Mouse (Mus musculus) neural tube, embryonic 12.5 days (tissue): ENCODE measurements around the gene Rnase10. TPM values are rescaled to one million over a fixed set of nuclear protein-coding genes. Genes with fewer than 3 reads are reported as not detected.

Experiments
- ATAC-seq: fragments of 200-750 bp; cut with Nextera tagmentation; 2 replicates; pipeline ENCODE4 v1.8.0; 2017; ENCODE audit warnings: low read depth, mild to moderate bottlenecking, moderate TSS enrichment, moderate library complexity; ENCODE audit not compliant: low FRiP score
- H3K27ac ChIP-seq: fragments of 300-500 bp; sonication (generic); 2 replicates; pipeline ENCODE4 v1.5.1; 2016
- H3K27me3 ChIP-seq: fragments of 300-500 bp; sonication (generic); replicated peaks from 2 replicates; pipeline ENCODE4 v1.6.1; 2016; ENCODE audit warnings: mild to moderate bottlenecking
- H3K36me3 ChIP-seq: fragments of 300-500 bp; sonication (generic); 2 replicates; pipeline ENCODE4 v1.6.1; 2016; ENCODE audit warnings: mild to moderate bottlenecking
- H3K4me1 ChIP-seq: fragments of 300-500 bp; sonication (generic); 2 replicates; pipeline ENCODE4 v1.6.1; 2016
- H3K4me2 ChIP-seq: fragments of 300-500 bp; sonication (generic); replicated peaks from 2 replicates; pipeline ENCODE4 v1.6.1; 2016; ENCODE audit warnings: mild to moderate bottlenecking
- H3K4me3 ChIP-seq: fragments of 300-500 bp; sonication (generic); 2 replicates; pipeline ENCODE4 v1.5.1; 2016
- H3K9ac ChIP-seq: fragments of 300-500 bp; sonication (generic); 2 replicates; pipeline ENCODE4 v1.6.1; 2016; ENCODE audit warnings: mild to moderate bottlenecking
- H3K9me3 ChIP-seq: fragments of 300-500 bp; sonication (generic); 2 replicates; pipeline ENCODE4 v1.6.1; 2016; ENCODE audit warnings: mild to moderate bottlenecking
- WGBS: fragments of 180-500 bp; shearing (Covaris S2); methylation state at CpG from one replicate; pipeline ENCODE4 v1.1.7; 2016; 5-methylcytosine and 5-hydroxymethylcytosine counted together
- polyA plus RNA-seq: library from polyadenylated mRNA; unstranded; fragments of >200 nt; fragmentation: Nextera tagmentation; extraction: Ambion mirVana; gene quantifications from 2 replicates; pipeline ENCODE4 v1.2.1, GENCODE M21; 2016

Gene Rnase10
- polyA plus RNA-seq, 1 experiment from 2014 or later: not detected

GRCm38 (mm10) chr14:51023457-51023856 is 15.9 kb downstream of the Rnase10 start:
- Histone ChIP-seq H3K9me3 (no peaks in the 10 kb centered on the region), H3K9ac (no peak overlapping the region), H3K4me1 (no peaks in the 10 kb centered on the region), H3K4me3 (no peak overlapping the region), H3K27ac (no peak overlapping the region), H3K36me3 (no peaks in the 10 kb centered on the region), H3K27me3 (no peaks in the 10 kb centered on the region), H3K4me2 (no peak overlapping the region)
- ATAC-seq: no peak
- 80% methylated on average over 4 of the region's 4 CpGs for WGBS

- 95% methylated on average over 1 of the region's 1 CpGs for WGBS
- no peak for ATAC-seq
- H3K4me2 ChIP-seq: no peak overlapping the region
Measured at GRCm38 (mm10) chr14:51024820-51025219, 17.3 kb downstream of the Rnase10 start.

GRCm38 (mm10) chr14:51026391-51027133 is 19.0 kb downstream of the Rnase10 start:
- 39% methylated on average over 5 of the region's 5 CpGs for WGBS
- Histone ChIP-seq H3K4me2 (no peak overlapping the region), H3K27me3 (no peaks in the 10 kb centered on the region), H3K4me1 (no peaks in the 10 kb centered on the region), H3K36me3 (no peaks in the 10 kb centered on the region), H3K4me3 (no peak overlapping the region), H3K27ac (no peak overlapping the region), H3K9ac (no peak overlapping the region), H3K9me3 (no peaks in the 10 kb centered on the region)
- 0 out of 2 replicates have a peak, but pooled peaks have one; percentile 53 for ATAC-seq

More at GRCm38 (mm10) chr14:51024820-51025219, 17.3 kb downstream of the Rnase10 start:
- H3K9me3 ChIP-seq: no peaks in the 10 kb centered on the region
- no peak overlapping the region for H3K9ac ChIP-seq
- no peak overlapping the region for H3K27ac ChIP-seq
- no peaks in the 10 kb centered on the region for H3K36me3 ChIP-seq
- H3K4me3 ChIP-seq: no peak overlapping the region
- H3K27me3 ChIP-seq: no peaks in the 10 kb centered on the region
- no peaks in the 10 kb centered on the region for H3K4me1 ChIP-seq

- Histone ChIP-seq H3K27ac (no peak overlapping the region), H3K36me3 (no peaks in the 10 kb centered on the region), H3K4me3 (no peak overlapping the region), H3K9ac (no peak overlapping the region), H3K4me2 (no peak overlapping the region), H3K27me3 (no peaks in the 10 kb centered on the region), H3K4me1 (no peaks in the 10 kb centered on the region), H3K9me3 (no peaks in the 10 kb centered on the region)
- WGBS: 63% methylated on average over 3 of the region's 3 CpGs
- no peak for ATAC-seq
Measured at GRCm38 (mm10) chr14:51027387-51028155, 20.0 kb downstream of the Rnase10 start.

GRCm38 (mm10) chr14:51035206-51035605 is 27.7 kb downstream of the Rnase10 start:
- no peak for ATAC-seq
- Histone ChIP-seq H3K9ac (no peak overlapping the region), H3K4me3 (no peak overlapping the region), H3K4me1 (no peaks in the 10 kb centered on the region), H3K27ac (no peak overlapping the region), H3K27me3 (no peaks in the 10 kb centered on the region), H3K9me3 (no peaks in the 10 kb centered on the region), H3K36me3 (no peaks in the 10 kb centered on the region), H3K4me2 (no peak overlapping the region)
- WGBS: 27% methylated on average over 1 of the region's 1 CpGs

- no peaks in the 10 kb centered on the region for H3K36me3 ChIP-seq
- H3K27ac ChIP-seq: no peak overlapping the region
- H3K4me3 ChIP-seq: no peak overlapping the region
- H3K9ac ChIP-seq: no peak overlapping the region
- no peak for ATAC-seq
- H3K9me3 ChIP-seq: no peaks in the 10 kb centered on the region
- H3K4me2 ChIP-seq: no peak overlapping the region
- no peaks in the 10 kb centered on the region for H3K27me3 ChIP-seq
- H3K4me1 ChIP-seq: no peaks in the 10 kb centered on the region
- 87% methylated on average over 4 of the region's 4 CpGs for WGBS
Measured at GRCm38 (mm10) chr14:51036214-51036613, 28.7 kb downstream of the Rnase10 start.

- WGBS: 76% methylated on average over 6 of the region's 6 CpGs
- Histone ChIP-seq H3K9me3 (no peaks in the 10 kb centered on the region), H3K36me3 (no peaks in the 10 kb centered on the region), H3K4me1 (no peaks in the 10 kb centered on the region), H3K27ac (no peak within 1 kb of the TSS), H3K4me3 (no peak within 1 kb of the TSS), H3K27me3 (no peaks in the 10 kb centered on the region), H3K4me2 (no peak within 1 kb of the TSS), H3K9ac (no peak within 1 kb of the TSS)
- ATAC-seq: no peak
Measured at GRCm38 (mm10) chr14:51041769-51042168, 34.2 kb downstream of the Rnase10 start, which contains the start of gene Rnase9. Gene Rnase9 (minus strand): TSS chr14:51041869.

GRCm38 (mm10) chr14:51047846-51048245 is 40.3 kb downstream of the Rnase10 start:
- H3K27ac ChIP-seq: no peak overlapping the region
- no peaks in the 10 kb centered on the region for H3K27me3 ChIP-seq
- H3K9me3 ChIP-seq: no peaks in the 10 kb centered on the region
- ATAC-seq: no peak
- H3K4me2 ChIP-seq: no peak overlapping the region
- no peak overlapping the region for H3K9ac ChIP-seq
- H3K4me3 ChIP-seq: no peak overlapping the region
- no peaks in the 10 kb centered on the region for H3K36me3 ChIP-seq
- 69% methylated on average over 5 of the region's 5 CpGs for WGBS
- no peaks in the 10 kb centered on the region for H3K4me1 ChIP-seq

- WGBS: 91% methylated on average over 2 of the region's 2 CpGs
- Histone ChIP-seq H3K27ac (no peak within 1 kb of the TSS), H3K4me3 (no peak within 1 kb of the TSS), H3K9me3 (no peaks in the 10 kb centered on the region), H3K36me3 (no peaks in the 10 kb centered on the region), H3K4me1 (no peaks in the 10 kb centered on the region), H3K4me2 (no peak within 1 kb of the TSS), H3K9ac (no peak within 1 kb of the TSS), H3K27me3 (no peaks in the 10 kb centered on the region)
- no peak for ATAC-seq
Measured at GRCm38 (mm10) chr14:51050063-51050462, 42.5 kb downstream of the Rnase10 start, which contains the start of gene Rnase11. Gene Rnase11 (minus strand): TSS chr14:51050163.

- no peak for ATAC-seq
- no peaks in the 10 kb centered on the region for H3K36me3 ChIP-seq
Measured at GRCm38 (mm10) chr14:51051941-51052340, 44.4 kb downstream of the Rnase10 start.

GRCm38 (mm10) chr14:51053176-51053575 is 45.6 kb downstream of the Rnase10 start:
- Histone ChIP-seq H3K36me3 (no peaks in the 10 kb centered on the region), H3K9me3 (no peaks in the 10 kb centered on the region), H3K4me2 (no peak overlapping the region), H3K9ac (no peak overlapping the region), H3K27me3 (no peaks in the 10 kb centered on the region), H3K27ac (no peak overlapping the region), H3K4me1 (no peaks in the 10 kb centered on the region), H3K4me3 (no peak overlapping the region)
- 60% methylated on average over 5 of the region's 5 CpGs for WGBS
- no peak for ATAC-seq

More at GRCm38 (mm10) chr14:51051941-51052340, 44.4 kb downstream of the Rnase10 start:
- no peaks in the 10 kb centered on the region for H3K4me1 ChIP-seq
- H3K4me2 ChIP-seq: no peak overlapping the region
- 68% methylated on average over 5 of the region's 5 CpGs for WGBS
- no peaks in the 10 kb centered on the region for H3K27me3 ChIP-seq
- no peak overlapping the region for H3K27ac ChIP-seq
- no peak overlapping the region for H3K4me3 ChIP-seq
- no peak overlapping the region for H3K9ac ChIP-seq
- H3K9me3 ChIP-seq: no peaks in the 10 kb centered on the region
